Mouse (Mus musculus) regulatory T cell (primary cell): ENCODE results near the gene Adcyap1r1.

Experiments
- in situ Hi-C: fragments of 300-600 bp; cut with MboI, MseI; formaldehyde crosslinking; loops from one replicate; pipeline ENCODE4 v1.15.1; 2025; ENCODE audit warnings: high pct_unique_total_duplicates

Adcyap1r1 gene

DNA sequence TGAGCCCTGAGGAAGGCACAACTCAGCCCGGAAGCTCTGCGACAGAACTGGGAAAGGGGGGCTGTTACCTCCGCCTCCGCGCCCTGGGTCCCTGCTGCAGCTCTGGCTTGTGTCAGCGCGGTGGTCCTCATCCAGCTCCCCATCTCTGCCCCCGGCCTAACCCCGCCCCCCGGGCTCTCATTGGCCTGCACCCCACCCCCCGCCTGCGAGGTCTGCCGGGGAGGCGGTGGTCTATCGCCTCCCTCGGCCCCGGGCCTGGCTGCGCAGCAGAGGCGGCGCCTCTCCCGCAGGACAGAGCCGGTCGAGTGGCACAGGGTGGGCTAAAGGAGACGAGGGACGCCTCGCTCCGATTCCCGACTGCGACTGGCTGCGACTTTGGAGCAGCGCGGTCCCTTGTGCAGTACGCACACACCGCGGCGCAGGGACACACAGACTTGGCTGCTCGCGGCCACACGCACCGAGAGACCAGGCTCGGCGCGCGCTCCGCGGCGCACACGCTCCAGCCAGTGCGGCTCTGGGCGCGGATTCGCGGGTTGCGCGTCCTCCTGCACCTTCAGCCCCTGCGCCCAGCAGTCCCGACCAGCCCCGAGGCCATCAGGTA, at the start of gene Adcyap1r1:
TSS of gene Adcyap1r1 (plus strand) at position 208 of the 601 bp plus-strand sequence.
- in situ Hi-C loops: no loop called here

DNA sequence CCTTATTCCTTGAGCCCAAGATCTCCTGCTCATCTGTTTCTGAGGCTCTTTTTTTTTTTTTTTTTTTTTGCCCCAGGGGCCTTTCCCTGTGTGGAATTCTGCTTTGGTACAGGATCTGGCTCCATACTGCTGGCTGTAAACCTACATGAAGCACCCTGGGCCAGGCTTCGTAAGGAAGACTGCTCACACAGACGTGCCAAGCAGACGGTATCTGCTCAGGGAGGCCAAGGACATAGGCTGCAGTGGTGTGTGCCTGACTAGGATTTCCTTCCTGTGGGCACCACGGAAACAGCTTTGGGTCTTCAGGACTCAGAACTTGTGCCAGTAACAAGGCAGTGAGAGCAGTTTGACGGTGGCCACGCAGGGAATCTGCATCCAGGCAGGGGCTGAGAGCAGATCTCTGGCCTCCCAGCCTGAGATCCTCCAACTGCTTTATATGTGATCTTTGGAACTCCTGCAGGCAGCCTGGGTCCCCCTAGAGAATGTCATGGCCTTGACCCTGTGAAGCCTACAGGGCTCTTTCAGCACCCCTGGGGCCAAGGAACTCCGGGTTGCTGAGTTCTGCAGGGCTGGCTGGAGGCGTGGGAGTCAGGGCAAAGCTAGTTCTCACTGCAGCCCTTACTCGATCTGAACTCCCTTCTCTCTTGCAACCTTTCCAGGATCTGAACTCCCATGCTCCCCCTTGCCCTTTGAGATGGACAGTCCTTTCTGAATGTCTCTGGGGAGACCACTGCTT, 49.6 kb upstream of the Adcyap1r1 start:
- in situ Hi-C loops: no loop called here

DNA sequence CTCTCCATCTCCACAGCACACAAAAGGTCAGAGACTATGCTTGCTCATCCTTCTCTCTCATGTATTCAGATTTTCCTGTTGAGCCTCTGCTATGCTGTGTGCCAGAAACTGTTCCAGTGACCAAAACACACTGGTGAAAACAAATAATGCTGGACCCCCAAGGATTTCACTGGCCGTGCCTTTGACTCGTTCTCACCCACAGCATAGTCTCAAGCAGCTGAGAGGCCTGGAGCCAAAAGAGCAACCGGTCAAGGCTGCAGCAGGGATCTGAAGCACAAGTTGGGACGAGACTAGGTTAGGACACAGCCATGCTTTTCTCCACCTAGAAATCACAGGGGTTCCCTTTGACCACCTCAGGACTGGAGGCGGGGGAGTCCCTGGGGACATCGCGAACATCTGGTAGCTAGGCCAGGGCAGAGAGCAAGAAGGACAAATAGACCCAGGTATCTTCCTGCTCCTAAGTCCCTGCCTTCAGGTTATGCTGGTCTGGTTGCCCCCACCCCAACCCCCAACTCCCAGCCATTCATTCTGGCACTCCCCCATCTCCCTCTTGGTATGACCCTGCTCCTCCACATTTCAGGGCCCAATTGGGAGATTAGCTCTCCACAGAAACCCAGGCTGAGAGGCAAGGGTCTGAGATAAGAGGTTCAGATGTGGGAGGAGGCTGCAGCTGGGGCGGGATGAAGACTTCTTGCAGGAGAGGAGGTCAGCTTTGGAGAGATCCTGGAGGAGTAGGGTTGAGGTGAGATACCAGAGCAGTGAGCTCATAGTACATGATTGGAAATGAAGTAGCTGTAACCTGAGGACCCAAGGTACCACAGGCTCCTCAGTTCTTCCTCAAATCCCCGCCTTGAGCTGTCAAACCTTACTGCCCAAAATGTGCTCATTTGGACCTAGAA, 48.1 kb upstream of the Adcyap1r1 start:
- in situ Hi-C loops: no loop called here

DNA sequence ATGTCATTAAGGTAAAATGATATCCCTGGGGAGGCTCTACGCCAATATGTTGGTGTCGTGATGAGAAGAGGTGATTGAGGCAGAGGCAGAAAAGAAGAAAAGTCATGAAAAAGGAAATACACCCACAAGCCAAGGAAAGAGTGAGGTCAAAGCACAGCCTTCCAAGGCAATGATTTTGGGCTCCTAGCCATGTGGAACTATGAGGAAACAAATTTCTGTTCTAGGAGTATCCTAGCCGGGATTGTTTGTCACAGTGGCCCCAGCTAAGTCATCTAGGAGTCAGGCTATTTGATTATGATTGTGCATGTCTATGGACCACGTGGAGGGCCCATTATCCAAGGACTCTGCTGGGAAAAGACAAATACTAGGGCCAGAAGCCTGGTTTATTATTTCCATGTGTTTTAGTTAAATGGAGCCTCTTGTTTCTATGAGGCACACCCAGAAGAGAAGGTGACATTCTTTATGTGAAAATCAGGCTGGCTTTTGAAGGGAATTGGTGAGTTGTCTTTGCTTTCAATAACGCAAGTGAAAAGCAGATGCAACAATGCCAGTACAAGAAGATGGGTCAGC, 47.3 kb upstream of the Adcyap1r1 start:
- in situ Hi-C loops: no loop called here

DNA sequence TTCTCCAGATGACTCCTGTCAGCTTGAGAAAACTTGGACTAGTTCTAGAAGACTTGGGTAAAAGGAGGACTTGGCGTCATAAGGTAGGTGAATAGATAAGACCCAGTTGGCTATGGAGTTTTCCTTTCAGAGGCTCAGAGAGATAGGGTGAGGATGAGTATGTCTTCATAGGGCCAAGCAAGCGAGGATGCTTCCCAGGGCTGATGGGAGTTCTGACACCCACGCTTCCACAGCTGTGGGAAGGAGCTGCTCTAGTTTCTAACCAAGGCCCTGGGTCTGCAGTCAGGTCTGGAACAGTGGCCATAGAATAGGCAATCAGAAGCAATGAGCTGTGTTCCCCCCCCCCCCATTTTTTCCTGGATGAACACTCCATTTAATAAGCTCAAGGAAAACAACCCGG, 44.4 kb upstream of the Adcyap1r1 start:
- in situ Hi-C loops: no loop called here

DNA sequence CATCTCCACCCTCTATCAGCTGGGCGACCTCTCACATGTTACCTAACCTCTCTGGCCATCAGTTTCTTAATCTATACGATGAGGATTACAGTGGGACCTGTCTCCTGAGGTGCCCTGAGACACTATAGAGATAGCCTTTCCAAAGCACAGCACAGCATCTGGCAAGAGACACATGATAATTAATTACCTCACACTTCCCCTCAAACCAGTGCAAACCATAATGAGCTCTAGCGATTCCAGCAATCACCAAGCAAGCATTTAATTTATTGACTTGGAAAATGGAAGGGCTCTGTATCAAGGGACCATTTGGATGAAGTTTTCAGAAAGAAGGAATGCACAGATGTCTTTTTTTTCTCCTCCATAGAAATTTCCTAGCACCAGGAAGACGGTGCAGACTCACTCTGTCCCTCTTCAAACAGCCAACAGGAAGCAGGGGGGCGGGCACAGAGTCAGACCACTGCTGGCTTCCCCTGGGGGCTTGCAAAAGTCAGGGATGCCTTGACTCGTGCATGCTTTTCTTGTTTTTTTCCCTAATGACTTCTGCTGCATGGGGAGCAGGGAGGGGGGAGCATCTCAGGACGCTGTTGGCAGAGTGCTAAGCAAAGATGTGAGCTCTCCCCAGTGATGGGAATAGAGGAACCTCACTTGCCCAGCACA, 41.5 kb upstream of the Adcyap1r1 start:
- in situ Hi-C loops: no loop called here

DNA sequence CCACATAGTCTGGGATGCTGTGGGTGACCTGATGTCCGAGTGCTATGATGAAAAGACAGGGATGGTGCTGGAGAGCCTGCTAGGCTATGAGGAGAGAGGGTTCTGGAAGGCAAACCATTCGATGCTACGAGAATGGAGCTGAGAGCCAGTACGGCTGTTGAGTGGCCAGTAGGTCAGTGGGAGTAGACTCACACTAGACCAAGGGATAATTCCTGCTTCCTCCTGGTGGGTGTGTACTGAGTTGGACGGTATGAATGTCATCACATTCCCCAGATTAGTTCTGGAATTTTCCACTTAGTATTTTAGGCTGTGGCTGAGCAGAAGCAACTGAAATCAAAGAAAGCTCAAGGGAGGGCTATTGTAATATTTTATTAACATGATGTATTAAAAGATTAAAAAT, 40.8 kb upstream of the Adcyap1r1 start:
- in situ Hi-C loops: no loop called here

DNA sequence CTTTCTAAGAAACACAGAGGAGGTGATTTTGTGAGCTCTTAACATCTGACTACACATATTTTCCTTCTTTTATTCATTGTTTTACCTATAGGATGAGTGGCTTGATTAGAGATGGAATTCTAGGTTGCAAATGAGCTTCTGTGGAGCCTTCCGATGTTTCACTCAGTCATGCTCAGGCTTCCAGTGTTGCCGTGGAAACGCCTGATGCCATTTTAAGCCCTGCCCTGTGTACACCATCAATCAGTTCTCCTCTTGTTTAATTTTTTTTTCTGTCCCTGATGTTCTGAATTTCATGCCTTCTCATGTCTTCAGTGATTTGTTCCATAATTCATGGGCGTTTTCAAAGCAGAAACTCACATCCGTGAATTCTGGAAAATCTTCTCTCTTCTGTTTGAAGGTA, 35.6 kb upstream of the Adcyap1r1 start:
- in situ Hi-C loops: no loop called here

DNA sequence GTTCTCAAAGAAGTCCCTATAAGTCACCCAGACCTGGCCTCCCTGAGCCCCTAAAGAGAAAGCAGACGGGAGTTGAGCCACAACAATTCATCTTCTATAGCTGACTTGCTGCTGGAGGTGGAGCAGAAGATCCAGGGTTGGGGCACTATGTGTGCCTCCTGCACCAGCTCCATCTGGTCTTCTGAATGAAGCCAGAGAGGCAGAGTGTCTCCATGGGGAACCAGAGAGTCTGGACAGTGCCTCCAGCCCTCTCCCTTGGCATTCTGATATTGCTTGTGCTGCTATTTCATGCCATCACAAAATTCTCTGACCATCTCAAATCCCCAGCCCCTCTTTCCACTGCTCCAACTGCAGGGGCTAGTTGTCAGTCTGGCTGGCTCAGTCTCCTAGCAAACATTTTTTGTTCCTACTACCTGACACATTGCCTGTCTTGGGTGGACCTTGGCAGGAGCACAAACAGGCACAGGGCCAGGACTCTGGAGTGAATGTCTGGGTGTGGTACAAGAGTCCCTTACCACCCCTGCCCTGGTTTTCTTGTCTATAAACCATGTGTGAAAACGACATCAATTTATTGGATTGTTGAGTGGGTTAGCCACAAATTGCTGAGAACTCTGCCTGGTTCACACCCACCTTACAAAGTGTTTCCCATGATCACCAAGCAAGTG, 32.9 kb upstream of the Adcyap1r1 start:
- in situ Hi-C loops: no loop called here

DNA sequence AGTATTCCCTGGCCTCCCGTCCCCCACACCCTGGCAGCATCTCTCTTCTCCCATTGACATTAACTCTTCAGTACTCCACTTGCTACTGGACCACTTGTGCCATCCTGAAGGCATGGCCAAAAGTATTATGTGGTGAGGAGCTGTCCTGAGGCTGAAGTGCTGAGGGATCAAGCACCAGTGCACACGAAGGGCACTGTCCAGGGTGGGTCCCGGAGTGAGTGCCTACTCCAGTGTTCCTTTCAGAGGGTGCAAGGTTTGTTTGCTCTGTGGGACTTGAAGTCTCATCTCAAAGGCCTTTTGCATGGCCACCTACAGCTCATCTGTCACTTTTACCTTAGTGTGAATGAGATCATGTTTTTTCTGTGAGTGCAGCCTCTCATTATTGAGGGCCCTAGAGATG, 31.4 kb upstream of the Adcyap1r1 start:
- in situ Hi-C loops: no loop called here

DNA sequence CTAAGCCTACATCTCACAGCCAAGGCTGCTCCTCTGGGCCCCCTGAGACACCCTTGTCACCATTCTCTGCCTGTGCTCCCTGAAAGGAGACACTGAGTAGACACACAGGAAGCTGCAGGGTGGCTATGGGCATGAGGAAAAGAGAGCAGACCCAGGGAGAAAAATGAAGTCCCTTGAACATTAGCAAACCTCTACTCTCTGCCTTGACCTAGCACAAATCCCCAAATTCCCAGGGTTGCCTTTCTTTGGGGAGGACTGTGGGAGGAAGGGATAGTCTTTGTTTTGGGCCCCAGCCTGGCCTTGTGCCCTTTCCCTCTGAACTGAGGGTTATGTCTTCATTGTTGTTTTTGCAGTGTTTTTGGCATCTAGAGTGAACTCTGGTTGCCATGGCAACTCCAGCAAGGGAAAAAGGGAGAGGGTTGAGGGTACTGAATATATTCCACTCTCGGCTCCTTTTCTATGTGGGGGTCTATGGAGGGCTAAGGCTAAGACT, 30.9 kb upstream of the Adcyap1r1 start:
- in situ Hi-C loops: no loop called here

DNA sequence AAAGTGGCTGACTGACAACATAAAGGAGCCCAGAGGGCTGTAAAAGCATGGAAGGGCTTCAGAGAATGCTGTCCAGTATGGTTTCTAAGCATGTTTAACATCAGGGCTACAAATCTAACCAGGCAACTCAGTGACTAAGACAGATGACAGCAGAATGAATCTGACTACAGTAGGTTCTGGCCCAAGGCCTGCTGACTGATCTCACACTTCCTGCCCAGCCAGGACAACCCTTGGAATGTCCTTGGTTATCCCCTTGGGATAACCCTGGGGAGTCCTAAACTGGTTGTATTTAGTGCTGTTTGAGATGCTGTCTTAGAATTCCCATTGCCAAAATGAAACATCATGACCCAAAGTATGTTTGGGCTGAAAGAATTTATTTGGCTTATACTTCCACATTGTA, 19.7 kb upstream of the Adcyap1r1 start:
- in situ Hi-C loops: no loop called here

DNA sequence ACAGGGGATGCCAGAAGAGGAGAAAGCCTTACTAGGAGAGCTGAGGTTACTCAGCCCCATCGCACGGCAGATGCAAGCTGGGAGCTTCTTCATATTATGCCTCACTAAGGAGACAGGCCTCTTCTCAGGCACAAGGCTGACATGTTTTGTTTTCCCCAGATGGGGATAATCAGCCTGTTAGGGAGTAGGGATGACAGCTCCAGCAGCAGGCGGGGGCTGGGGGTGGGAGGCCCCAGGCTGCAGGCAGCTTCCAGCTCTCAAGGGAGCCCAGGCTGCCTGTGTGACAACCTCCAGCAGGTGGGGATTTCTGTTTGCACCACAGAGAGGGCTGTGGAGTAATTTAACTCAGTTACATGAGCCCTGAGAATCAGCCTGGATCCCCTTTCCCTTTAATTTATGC, 17.4 kb upstream of the Adcyap1r1 start:
- in situ Hi-C loops: no loop called here

DNA sequence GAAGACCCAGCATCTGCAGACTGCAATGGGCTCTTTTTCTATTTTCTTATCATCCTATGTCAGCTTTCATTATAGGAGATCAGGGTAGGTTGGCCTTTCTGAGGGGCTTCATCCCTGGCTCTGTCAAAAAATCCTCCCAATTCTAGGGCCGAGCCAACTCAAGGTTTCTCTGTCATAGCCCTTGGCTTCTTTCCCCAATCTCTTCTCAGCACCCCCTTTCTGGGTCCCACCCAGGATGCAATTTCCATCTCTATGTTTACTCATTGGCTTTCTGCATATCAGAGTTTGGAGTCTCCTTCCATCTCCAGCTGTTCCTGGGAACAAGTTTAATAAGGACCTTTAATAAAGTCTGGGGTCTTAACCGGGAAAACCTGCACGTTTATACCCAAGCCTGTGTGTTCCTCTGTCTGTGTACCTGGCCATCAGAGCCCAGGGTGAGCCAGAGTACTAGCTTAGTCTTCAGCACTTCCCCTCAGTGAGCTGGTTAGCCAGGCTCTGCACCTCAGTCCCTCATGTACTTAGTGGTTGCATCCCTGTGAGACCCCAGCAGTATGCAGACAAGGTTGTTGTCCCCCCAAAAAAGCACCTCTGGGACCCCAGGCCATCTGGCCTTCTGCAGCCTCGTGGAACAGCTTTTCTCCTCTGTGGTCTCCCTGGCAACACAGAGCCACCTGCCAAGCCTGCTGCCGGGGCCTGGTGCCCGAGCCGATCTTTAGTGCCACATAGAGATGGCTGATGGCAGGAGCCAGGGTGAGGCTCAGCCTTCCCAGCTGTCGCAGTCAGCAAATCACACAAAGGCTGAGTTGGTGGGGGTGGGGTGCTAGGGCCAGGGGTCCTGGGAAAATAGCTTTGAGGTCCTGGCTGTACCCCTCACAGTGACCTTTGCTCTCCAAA, 16.3 kb upstream of the Adcyap1r1 start:
- in situ Hi-C loops: no loop called here

DNA sequence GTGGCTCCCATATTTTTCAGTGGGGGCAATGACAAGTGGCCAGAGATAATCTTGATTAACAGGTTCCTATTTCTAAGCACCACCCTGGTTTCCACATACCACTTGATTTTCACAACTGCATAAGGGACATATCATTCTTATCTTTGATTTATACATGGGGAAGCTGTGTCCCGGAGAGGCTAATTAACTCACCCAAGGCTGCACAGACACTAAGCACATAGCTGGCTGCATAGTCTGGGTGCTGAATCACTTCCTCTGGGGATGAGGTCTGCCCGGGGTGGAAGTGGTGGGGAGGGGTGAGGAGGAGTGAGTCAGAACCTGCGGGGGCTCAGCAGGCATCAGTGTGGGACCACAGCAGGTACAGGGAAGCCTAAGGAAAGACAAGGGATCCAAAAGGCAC, 13.9 kb upstream of the Adcyap1r1 start:
- in situ Hi-C loops: no loop called here

DNA sequence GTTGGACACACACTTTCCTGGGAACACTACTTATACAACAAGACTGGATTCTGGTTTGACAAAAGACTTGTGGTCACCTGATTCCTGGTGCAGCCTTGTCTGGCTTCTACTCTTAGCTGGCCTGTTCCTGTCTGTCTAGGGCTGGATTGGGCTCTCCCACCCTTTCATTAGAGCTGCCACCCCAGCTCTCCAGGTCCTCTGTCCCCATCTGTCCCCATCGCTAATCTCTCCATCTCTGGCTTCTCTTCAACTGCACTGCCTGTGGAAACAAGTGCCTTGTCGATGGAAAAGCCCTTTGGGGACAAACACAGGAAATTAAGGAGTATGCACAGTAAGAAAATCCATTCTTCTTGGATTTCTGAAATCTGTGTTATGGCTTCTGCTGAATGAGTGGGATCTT, 12.9 kb upstream of the Adcyap1r1 start:
- in situ Hi-C loops: no loop called here

DNA sequence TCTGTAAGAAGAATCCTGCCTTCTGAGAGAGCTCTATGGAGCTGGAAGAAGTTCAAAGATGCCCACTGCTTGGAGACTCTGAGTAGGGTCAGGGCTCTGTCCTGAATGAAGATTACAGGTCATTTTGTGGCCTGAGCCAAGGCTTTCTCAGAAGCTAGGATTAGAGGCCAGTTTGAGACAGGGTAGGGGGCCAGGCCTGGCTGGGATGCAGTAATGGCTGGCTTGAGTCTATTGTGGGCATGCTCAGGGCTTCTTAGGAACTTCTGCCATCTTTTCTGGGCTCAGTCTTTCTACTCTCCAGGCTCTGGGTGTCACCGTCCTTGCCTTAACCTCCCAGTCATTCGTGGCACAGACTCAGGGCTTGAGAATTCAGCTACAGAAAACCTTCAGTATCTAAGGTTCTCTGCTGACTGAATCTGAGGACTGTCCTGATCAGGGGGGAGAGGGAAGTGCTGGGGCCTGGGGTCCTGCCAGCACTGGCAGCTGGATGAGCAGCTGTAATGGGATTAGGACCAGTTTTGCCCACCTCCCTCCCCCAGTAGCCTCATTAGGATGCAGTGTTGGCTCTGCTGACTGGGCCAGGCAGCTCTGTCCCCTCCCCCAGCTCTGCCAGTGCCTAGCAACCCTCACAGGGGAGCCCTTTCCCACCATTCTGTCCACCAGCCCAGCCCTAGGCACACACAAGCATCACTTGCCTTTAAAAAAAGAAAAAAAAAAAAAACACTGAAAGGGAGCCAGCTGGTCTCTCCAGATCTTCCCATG, 7.7 kb upstream of the Adcyap1r1 start:
- in situ Hi-C loops: no loop called here

DNA sequence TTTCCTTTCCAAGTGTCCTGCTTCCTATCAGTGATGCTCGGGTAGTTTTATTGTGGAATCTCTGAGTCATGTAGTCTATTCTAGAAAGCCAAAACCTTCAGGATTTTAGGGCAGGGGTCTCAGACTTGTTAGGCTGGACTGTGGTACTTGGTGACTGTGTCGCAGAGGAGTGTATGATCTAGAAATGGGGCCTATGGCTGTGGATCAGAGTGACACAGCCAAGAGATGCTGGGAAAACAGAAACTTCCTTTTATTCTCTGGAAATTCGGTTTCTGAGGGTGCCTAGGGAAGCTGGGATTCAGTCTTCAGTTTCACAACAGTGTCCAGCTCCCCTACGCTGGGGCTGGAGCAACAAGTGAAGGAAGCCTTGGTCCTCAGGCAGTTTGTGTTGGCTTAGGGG, 7.1 kb upstream of the Adcyap1r1 start:
- in situ Hi-C loops: no loop called here

DNA sequence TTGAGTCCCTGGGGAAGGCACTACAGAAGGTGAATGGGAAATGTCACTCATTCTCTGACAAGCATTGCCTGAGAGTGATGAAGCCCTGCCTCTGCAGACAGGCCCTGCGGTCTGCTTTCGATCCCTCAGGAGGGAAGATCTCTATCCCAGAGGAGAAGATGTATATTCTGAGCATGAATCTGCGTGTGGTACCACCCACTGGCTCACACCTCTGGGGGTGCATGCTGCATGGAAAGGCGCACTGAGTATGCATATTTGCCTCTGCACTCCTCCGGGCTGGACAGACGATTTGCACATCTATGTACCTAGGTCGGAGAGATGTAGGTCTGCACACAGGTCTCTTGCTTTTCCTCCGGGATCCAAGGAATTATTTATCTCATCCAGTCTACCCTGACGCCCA, 3.6 kb upstream of the Adcyap1r1 start:
- in situ Hi-C loops: no loop called here
